ENCODE assay signal across 15 mouse cellular contexts in the genomic region with DNA sequence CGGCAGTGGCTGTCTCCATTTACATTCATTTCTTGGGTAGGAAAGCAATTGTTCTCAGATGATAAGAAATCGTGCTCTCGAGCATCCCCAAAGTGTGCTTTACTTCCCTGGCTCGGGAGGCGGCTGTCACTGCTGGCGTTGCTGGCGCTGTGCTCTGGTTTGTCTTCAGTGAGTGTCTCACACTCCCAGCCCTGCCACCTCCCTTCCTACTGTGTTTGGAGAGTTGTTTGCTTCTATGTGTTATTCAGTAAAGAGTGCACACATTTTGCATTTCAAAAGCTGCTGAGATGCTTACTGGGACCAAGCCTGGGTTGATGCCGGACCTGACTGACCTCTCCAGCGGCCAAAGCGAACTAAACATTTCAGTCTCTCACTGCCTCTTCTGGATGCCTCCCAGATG.
DNase-seq lines count a peak whose midpoint lies in the region; ATAC-seq and TF ChIP-seq lines count a peak whose summit lies in the region.
"Had no signal": no experiment of that assay in that cellular context is flagged by ENCODE, and none has a peak within 500 bp of the region (broad histone marks: within the 10 kb centered on the region; RNA-seq: fewer than 3 reads in every experiment).

No protein-coding gene starts in this region.

- no peak for TF ChIP-seq POLR2A in thymus, adult 2 months (IDR thresholded peaks at IDR 0.05; ENCODE audit: control insufficient read depth, extremely low read depth, insufficient read depth, low read length, poor library complexity)

- peak overlapping the region; percentile 75 for H3K27ac ChIP-seq in hindbrain, embryonic 10.5 days
- H3K27ac ChIP-seq in hindbrain, embryonic 11.5 days (ENCODE audit: low read depth, low read length): no peak overlapping the region
- H3K27ac ChIP-seq in hindbrain, embryonic 15.5 days (replicated peaks): peak overlapping the region; percentile 77
- H3K27ac ChIP-seq in neural tube, embryonic 14.5 days (ENCODE audit: low read depth, low read length): peak overlapping the region; percentile 52; the same call in 1 of the 2 replicates
- no peak overlapping the region for H3K27ac ChIP-seq in thymus, adult 2 months (ENCODE audit: control insufficient read depth, insufficient read depth, low read length)

- no peak overlapping the region for H3K4me2 ChIP-seq in hindbrain, embryonic 11.5 days (replicated peaks; ENCODE audit: low read depth, low read length)
- no peak overlapping the region for H3K4me2 ChIP-seq in hindbrain, embryonic 15.5 days
- no peak overlapping the region for H3K4me2 ChIP-seq in neural tube, embryonic 14.5 days (ENCODE audit: low read depth, low read length)
- H3K4me2 ChIP-seq: liver, embryonic 11.5 days had no signal

- no peak for ATAC-seq in hindbrain, embryonic 11.5 days (ENCODE audit: low FRiP score)
- peak; percentile 85 for ATAC-seq in hindbrain, embryonic 15.5 days (ENCODE audit: low FRiP score, low read depth)
- ATAC-seq in neural tube, embryonic 14.5 days (ENCODE audit: low read depth): no peak
- ATAC-seq: activated CD4-positive, CD25-positive, alpha-beta regulatory T cell, adult 4 months had no signal

- no peak for DNase-seq in hindbrain, embryonic 10.5 days (ENCODE audit: low spot score)
- no peak for DNase-seq in hindbrain, embryonic 11.5 days (ENCODE audit: low spot score)
- DNase-seq in right cerebral cortex, adult 2 months (ENCODE audit: low spot score in 2 of 2): peak; percentile 25 to 39
- DNase-seq in right cerebral cortex, postnatal 14 days: no peak
- no peak for DNase-seq in adrenal gland, adult 18-20 months (ENCODE audit: low spot score in 2 of 2)
- DNase-seq in thymus, adult 2 months: no peak
- DNase-seq: cerebellum, adult 2 months; heart, postnatal 36 days; kidney, adult 2 months; thymus, postnatal 14 days had no signal

- no peaks in the 10 kb centered on the region for H3K36me3 ChIP-seq in hindbrain, embryonic 10.5 days
- no peaks in the 10 kb centered on the region for H3K36me3 ChIP-seq in hindbrain, embryonic 11.5 days (ENCODE audit: control insufficient read depth, insufficient read depth, low read length)
- H3K36me3 ChIP-seq in hindbrain, embryonic 15.5 days: no peaks in the 10 kb centered on the region
- no peaks in the 10 kb centered on the region for H3K36me3 ChIP-seq in neural tube, embryonic 14.5 days (ENCODE audit: control insufficient read depth, insufficient read depth, low read length)
- no peaks in the 10 kb centered on the region for H3K36me3 ChIP-seq in thymus, adult 2 months (ENCODE audit: control insufficient read depth, insufficient read depth, low read length)

- TF ChIP-seq CTCF in thymus, adult 2 months (IDR thresholded peaks at IDR 0.05; ENCODE audit: borderline replicate concordance, control insufficient read depth, extremely low read depth, insufficient read depth, low read length, poor library complexity): no peak

- no peaks in the 10 kb centered on the region for H3K9me3 ChIP-seq in hindbrain, embryonic 10.5 days
- no peaks in the 10 kb centered on the region for H3K9me3 ChIP-seq in hindbrain, embryonic 11.5 days (ENCODE audit: control insufficient read depth, low read length)
- no peaks in the 10 kb centered on the region for H3K9me3 ChIP-seq in hindbrain, embryonic 15.5 days
- H3K9me3 ChIP-seq in neural tube, embryonic 14.5 days (ENCODE audit: control insufficient read depth, low read length): no peaks in the 10 kb centered on the region

- WGBS in hindbrain, embryonic 10.5 days: 65% methylated on average over 10 of the region's 10 CpGs
- WGBS in hindbrain, embryonic 11.5 days: 56% methylated on average over 10 of the region's 10 CpGs
- WGBS in hindbrain, embryonic 15.5 days: 30% methylated on average over 10 of the region's 10 CpGs
- 45% methylated on average over 10 of the region's 10 CpGs for WGBS in neural tube, embryonic 14.5 days
- 95% methylated on average over 10 of the region's 10 CpGs for WGBS in thymus, adult 2 months

- no peak overlapping the region for H3K9ac ChIP-seq in hindbrain, embryonic 11.5 days (ENCODE audit: low read depth, low read length)
- no peak overlapping the region for H3K9ac ChIP-seq in hindbrain, embryonic 15.5 days
- H3K9ac ChIP-seq in neural tube, embryonic 14.5 days (replicated peaks; ENCODE audit: low read depth, low read length): no peak overlapping the region

- H3K4me3 ChIP-seq in hindbrain, embryonic 10.5 days: no peak overlapping the region
- H3K4me3 ChIP-seq in hindbrain, embryonic 11.5 days (ENCODE audit: low read depth, low read length): no peak overlapping the region
- H3K4me3 ChIP-seq in hindbrain, embryonic 15.5 days: no peak overlapping the region
- no peak overlapping the region for H3K4me3 ChIP-seq in neural tube, embryonic 14.5 days (ENCODE audit: low read depth, low read length)
- no peak overlapping the region for H3K4me3 ChIP-seq in thymus, adult 2 months (ENCODE audit: control insufficient read depth, insufficient read depth, low read length)
- H3K4me3 ChIP-seq: megakaryocyte, embryonic 14.5 days had no signal

- no peaks in the 10 kb centered on the region for H3K27me3 ChIP-seq in hindbrain, embryonic 10.5 days (ENCODE audit: insufficient read depth, poor library complexity, severe bottlenecking)
- H3K27me3 ChIP-seq in hindbrain, embryonic 11.5 days (ENCODE audit: control insufficient read depth, insufficient read depth, low read length): no peaks in the 10 kb centered on the region
- no peaks in the 10 kb centered on the region for H3K27me3 ChIP-seq in hindbrain, embryonic 15.5 days
- H3K27me3 ChIP-seq in neural tube, embryonic 14.5 days (ENCODE audit: control insufficient read depth, insufficient read depth, low read length): no peaks in the 10 kb centered on the region
- H3K27me3 ChIP-seq in thymus, adult 2 months (ENCODE audit: control insufficient read depth, insufficient read depth, low read length): no peaks in the 10 kb centered on the region
- H3K27me3 ChIP-seq: megakaryocyte, embryonic 14.5 days had no signal

- peaks cover 17% of the 10 kb centered on the region for H3K4me1 ChIP-seq in hindbrain, embryonic 10.5 days (replicated peaks)
- H3K4me1 ChIP-seq in hindbrain, embryonic 11.5 days (replicated peaks; ENCODE audit: control insufficient read depth, insufficient read depth, low read length): no peaks in the 10 kb centered on the region
- peaks cover 17% of the 10 kb centered on the region for H3K4me1 ChIP-seq in hindbrain, embryonic 15.5 days (replicated peaks)
- H3K4me1 ChIP-seq in neural tube, embryonic 14.5 days (ENCODE audit: control insufficient read depth, insufficient read depth, low read length): 0 out of 2 replicates have a peak, but pooled peaks cover 4% of the 10 kb centered on the region
- H3K4me1 ChIP-seq in thymus, adult 2 months (replicated peaks; ENCODE audit: control insufficient read depth, insufficient read depth, low read length): no peaks in the 10 kb centered on the region
- H3K4me1 ChIP-seq: megakaryocyte, embryonic 14.5 days had no signal

Comparison
In these comparisons a context has a peak if more than half of its experiments do, and no peak if none do; other contexts are left out.
1. DNase-seq: peak in right cerebral cortex, adult 2 months (2 of 2); none in hindbrain, embryonic 10.5 days (single experiment), hindbrain, embryonic 11.5 days (single experiment), right cerebral cortex, postnatal 14 days (single experiment), adrenal gland, adult 18-20 months (0 of 2) and thymus, adult 2 months (single experiment).
2. H3K27ac ChIP-seq: peak in hindbrain, embryonic 10.5 days (single experiment), hindbrain, embryonic 15.5 days (single experiment) and neural tube, embryonic 14.5 days (single experiment); none in hindbrain, embryonic 11.5 days (single experiment) and thymus, adult 2 months (single experiment).